Mouse (Mus musculus) forebrain, embryonic 12.5 days (tissue): ENCODE results near the gene Slc2a9. TPM values are rescaled to one million over a fixed set of nuclear protein-coding genes. Genes with fewer than 3 reads are reported as not detected.

ENCODE experiments used
- ATAC-seq: fragments of 200-750 bp; cut with Nextera tagmentation; 2 replicates; pipeline ENCODE4 v1.8.0; 2017; ENCODE audit warnings: moderate TSS enrichment; ENCODE audit not compliant: low FRiP score
- H3K27ac ChIP-seq: fragments of 300-500 bp; sonication (generic); 2 replicates; pipeline ENCODE4 v1.5.1; 2016; ENCODE audit warnings: mild to moderate bottlenecking
- H3K27me3 ChIP-seq: fragments of 300-500 bp; sonication (generic); 2 replicates; pipeline ENCODE4 v1.6.1; 2016; ENCODE audit warnings: mild to moderate bottlenecking
- H3K36me3 ChIP-seq: fragments of 300-500 bp; sonication (generic); replicated peaks from 2 replicates; pipeline ENCODE4 v1.6.1; 2016; ENCODE audit warnings: mild to moderate bottlenecking
- H3K4me1 ChIP-seq: fragments of 300-500 bp; sonication (generic); 2 replicates; pipeline ENCODE4 v1.6.1; 2016
- H3K4me2 ChIP-seq: fragments of 300-500 bp; sonication (generic); 2 replicates; pipeline ENCODE4 v1.6.1; 2016; ENCODE audit warnings: mild to moderate bottlenecking, moderate library complexity
- H3K4me3 ChIP-seq: fragments of 300-500 bp; sonication (generic); replicated peaks from 2 replicates; pipeline ENCODE4 v1.5.1; 2016; ENCODE audit warnings: mild to moderate bottlenecking
- H3K9ac ChIP-seq: fragments of 300-500 bp; sonication (generic); 2 replicates; pipeline ENCODE4 v1.6.1; 2016; ENCODE audit warnings: mild to moderate bottlenecking
- H3K9me3 ChIP-seq: fragments of 300-500 bp; sonication (generic); 2 replicates; pipeline ENCODE4 v1.6.1; 2016
- WGBS: fragments of 180-500 bp; shearing (Covaris S2); methylation state at CpG from one replicate; pipeline ENCODE4 v1.1.7; 2016; 5-methylcytosine and 5-hydroxymethylcytosine counted together
- polyA plus RNA-seq: library from polyadenylated mRNA; unstranded; fragments of >200 nt; fragmentation: Nextera tagmentation; extraction: Ambion mirVana; gene quantifications from 2 replicates; pipeline ENCODE4 v1.2.1, GENCODE M21; 2016

Gene Slc2a9
- polyA plus RNA-seq, 1 experiment from 2014 or later = 0.29 TPM

DNA sequence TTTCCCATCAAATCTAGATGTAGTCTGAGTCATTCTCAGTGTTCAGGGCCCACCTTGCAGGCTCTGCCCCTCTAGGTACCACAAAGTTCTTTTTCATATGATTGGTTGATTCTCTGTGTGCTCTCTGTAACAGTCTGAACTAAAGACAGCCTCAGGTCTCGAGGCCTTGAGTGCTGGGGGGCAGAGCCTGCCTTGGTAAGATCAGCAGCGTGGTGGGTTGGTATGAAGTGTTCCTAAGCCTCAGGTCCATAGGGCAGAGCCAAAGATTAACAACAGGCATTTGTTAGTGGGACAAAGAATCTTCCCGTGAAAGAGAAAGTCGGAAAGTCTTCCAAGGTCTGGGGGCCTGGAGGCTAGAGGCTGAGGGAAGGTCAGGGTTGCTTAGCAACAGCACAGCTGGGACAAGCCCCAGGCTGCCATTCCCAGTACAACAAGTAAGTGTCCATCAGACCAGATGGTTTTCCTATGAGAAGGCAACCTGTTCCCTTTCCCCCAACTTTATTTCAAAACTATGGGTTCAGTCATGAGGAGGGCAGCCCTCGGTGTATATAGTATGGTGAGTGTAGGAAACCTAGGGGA is 152.5 kb downstream of the Slc2a9 start:
- no peak overlapping the region for H3K27ac ChIP-seq
- no peaks in the 10 kb centered on the region for H3K9me3 ChIP-seq
- no peak for ATAC-seq
- WGBS = 15% methylated on average over 5 of the region's 5 CpGs
- no peak overlapping the region for H3K4me3 ChIP-seq
- no peaks in the 10 kb centered on the region for H3K27me3 ChIP-seq
- no peaks in the 10 kb centered on the region for H3K36me3 ChIP-seq
- H3K4me1 ChIP-seq = peaks cover 23% of the 10 kb centered on the region; the same call in 1 of the 2 replicates
- no peak overlapping the region for H3K4me2 ChIP-seq
- H3K9ac ChIP-seq = no peak overlapping the region

DNA sequence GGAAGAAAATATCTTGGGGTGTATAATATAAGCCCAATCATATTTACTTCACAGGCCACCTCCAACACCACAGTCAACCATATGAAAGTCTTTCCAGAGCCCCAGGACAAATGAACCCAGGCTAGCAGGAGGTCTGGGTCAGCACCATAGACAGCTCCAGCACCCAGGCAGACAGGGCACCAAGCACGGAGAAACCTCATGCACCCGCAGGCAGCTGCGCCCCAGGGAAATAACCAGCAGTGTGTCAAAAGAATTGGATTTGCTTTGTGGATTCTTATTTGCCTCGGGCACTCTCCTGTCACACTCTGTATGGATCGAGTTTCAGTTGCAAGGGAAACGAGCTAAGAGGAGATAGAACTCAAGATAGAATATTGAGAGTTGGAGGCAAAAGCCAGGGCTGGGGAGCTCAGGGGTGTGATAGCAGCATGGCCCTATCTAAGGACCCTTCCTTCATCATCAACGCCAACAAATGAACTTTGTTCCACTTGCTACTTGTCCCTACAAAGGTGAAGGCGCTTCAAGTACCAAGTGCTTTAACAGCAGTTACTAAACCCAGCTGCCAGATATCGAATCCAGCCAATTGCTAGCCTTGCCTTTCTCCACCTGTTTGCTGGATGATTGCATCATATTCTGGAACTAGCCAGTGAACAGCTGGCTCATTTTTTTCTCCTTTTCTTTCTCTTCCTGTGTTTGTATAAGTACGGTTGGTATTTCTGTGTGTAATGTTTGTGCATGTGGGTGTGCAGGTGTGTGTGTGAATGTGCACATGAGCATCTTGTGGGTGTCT is 156.1 kb downstream of the Slc2a9 start:
- H3K27ac ChIP-seq = no peak overlapping the region
- H3K27me3 ChIP-seq = no peaks in the 10 kb centered on the region
- no peak for ATAC-seq
- no peak overlapping the region for H3K9ac ChIP-seq
- H3K4me2 ChIP-seq = no peak overlapping the region
- H3K36me3 ChIP-seq = no peaks in the 10 kb centered on the region
- peaks cover 30% of the 10 kb centered on the region; the same call in 1 of the 2 replicates for H3K4me1 ChIP-seq
- H3K4me3 ChIP-seq = no peak overlapping the region
- no peaks in the 10 kb centered on the region for H3K9me3 ChIP-seq
- 37% methylated on average over 10 of the region's 10 CpGs for WGBS

DNA sequence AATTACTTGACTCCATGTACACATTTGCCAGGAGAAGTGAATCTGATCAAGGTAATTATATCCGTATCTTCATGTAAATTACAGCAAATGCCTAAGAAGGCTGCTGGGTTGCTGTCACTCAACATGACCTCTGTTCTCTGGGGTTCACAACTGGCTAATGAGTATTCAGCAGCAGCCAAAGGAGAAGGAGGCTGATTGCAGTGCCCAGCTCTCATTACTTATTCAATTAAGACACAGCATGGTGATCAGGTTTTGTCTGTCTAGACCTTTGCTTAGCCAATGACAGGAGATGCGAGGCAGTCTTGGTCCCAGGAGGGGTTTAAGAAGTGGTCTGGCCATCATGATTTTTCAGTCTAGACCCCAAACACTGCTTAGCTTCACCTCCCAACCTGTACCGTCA is 159.8 kb downstream of the Slc2a9 start:
- no peaks in the 10 kb centered on the region for H3K27me3 ChIP-seq
- H3K4me1 ChIP-seq = peaks cover 16% of the 10 kb centered on the region; the same call in 1 of the 2 replicates
- no peak overlapping the region for H3K4me2 ChIP-seq
- H3K36me3 ChIP-seq = no peaks in the 10 kb centered on the region
- 40% methylated on average over 3 of the region's 3 CpGs for WGBS
- no peak overlapping the region for H3K27ac ChIP-seq
- no peak overlapping the region for H3K9ac ChIP-seq
- ATAC-seq = no peak
- no peaks in the 10 kb centered on the region for H3K9me3 ChIP-seq
- no peak overlapping the region for H3K4me3 ChIP-seq

DNA sequence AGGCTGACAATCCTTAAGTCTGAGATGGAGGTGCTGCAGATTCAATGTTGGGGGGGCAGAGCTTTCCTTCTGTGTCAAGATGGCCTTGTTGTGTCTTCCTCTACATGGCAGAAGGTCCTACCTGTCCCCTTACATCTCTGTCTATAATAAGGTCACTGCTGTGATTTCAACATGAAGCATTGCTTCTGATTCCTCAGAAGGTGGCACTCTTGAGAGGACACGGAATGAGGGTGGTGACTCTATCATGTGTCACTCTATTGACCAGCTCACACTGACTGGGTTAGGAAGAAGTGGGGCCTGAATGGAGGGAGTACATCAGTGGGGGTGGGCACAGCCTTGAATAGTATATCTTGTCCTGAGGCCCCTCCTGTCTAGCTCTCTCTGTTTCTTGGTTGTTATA is 168.4 kb downstream of the Slc2a9 start:
- WGBS = 48% methylated on average over 1 of the region's 1 CpGs
- H3K9me3 ChIP-seq = no peaks in the 10 kb centered on the region
- ATAC-seq = no peak
- no peak overlapping the region for H3K4me2 ChIP-seq
- no peak overlapping the region for H3K9ac ChIP-seq
- no peak overlapping the region for H3K27ac ChIP-seq
- no peaks in the 10 kb centered on the region for H3K27me3 ChIP-seq
- no peak overlapping the region for H3K4me3 ChIP-seq
- no peaks in the 10 kb centered on the region for H3K36me3 ChIP-seq
- H3K4me1 ChIP-seq = no peaks in the 10 kb centered on the region

DNA sequence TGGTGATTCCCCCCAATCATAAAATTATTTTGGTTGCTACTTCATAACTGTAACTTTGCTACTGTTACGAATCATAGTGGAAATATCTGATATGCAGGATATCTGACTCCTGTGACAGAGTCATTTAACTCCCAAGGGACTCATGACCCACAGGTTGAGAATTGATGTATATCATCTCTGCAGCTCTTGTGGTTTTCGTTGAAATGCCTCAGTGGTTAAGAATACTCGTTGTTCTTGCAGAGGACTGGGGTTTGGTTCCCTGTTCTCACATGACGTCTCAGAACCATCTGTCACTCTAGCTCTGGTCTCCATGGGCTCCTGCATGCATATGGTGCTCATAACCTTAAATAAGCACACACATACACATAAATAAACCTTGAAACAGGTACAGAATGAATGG is 169.6 kb downstream of the Slc2a9 start:
- 77% methylated on average over 4 of the region's 4 CpGs for WGBS
- no peaks in the 10 kb centered on the region for H3K36me3 ChIP-seq
- no peaks in the 10 kb centered on the region for H3K27me3 ChIP-seq
- no peak overlapping the region for H3K9ac ChIP-seq
- H3K9me3 ChIP-seq = no peaks in the 10 kb centered on the region
- no peak overlapping the region for H3K4me2 ChIP-seq
- H3K4me3 ChIP-seq = no peak overlapping the region
- no peak for ATAC-seq
- H3K4me1 ChIP-seq = no peaks in the 10 kb centered on the region
- H3K27ac ChIP-seq = no peak overlapping the region

DNA sequence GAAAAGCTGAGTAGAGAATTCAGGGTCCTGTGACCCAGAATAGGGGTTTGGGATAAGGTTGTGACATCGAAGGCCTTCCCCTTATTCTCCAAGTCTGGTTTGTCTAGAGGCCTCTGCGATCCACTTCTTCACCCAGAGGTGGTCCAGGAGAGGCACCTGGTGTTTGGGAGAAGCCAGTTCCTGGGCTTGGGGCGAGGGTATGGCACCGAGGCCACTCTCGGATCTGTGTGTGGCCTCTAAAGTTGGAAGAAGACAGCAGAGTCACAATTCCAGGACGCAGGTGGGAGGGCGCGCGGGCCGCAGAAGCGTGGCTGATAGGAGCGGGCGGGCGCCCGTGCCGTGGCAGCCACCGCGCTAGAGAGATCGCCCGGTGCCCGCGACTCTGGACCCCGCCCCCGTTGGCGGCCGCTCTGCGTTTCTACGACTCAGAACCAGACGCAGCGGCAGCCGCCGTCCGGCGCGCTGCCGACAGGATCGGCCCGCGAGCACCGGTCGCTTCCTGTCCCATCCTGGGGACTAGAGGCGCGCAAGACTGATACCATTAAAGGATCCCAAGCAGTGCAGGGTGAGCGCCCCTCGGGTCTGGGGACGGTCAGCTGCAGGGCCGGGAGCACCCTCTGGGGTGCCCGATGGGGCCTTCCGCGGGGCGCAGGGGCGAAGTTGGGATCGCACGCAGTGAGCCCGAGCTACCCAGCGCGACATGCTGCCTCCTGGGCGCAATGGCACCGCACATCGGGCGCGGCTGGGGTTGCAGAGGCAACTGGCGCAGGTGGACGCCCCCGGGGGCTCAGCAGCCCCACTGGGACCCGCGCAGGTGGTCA is 183.8 kb downstream of the Slc2a9 start, which contains the start of gene Drd5:
Drd5 (plus strand) TSS at position 402 of the 821 bp plus-strand sequence.
- peaks cover 8% of the 10 kb centered on the region for H3K4me1 ChIP-seq
- H3K9me3 ChIP-seq = no peaks in the 10 kb centered on the region
- H3K9ac ChIP-seq = no peak within 1 kb of the TSS
- H3K27me3 ChIP-seq = peaks cover 61% of the 10 kb centered on the region
- peak within 1 kb of the TSS; percentile 70 for H3K4me2 ChIP-seq
- no peaks in the 10 kb centered on the region for H3K36me3 ChIP-seq
- no peak within 1 kb of the TSS for H3K27ac ChIP-seq
- 3% methylated on average over 67 of the region's 67 CpGs for WGBS
- 0 out of 2 replicates have a peak, but pooled peaks have one; percentile 27 for ATAC-seq
- H3K4me3 ChIP-seq = peak within 1 kb of the TSS; percentile 45

DNA sequence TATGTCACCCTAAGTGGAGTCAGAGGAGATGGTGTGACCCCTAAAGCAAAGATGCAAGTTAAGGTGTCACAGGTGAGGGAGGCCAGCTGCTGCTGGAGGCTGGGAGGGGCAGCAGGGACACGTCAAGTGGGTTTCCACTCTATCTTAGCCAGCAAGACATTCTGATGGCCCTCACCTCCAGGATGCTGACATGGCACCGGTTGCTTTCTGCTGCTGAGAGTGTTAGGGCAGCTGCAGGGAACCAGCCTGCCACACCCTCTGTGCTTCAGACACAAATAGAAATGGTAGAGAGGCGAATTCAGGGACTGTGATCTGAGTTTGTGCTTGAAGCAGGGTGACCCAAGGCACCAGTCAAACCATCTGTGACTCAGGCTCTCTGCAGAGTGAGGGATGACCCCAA is 193.1 kb downstream of the Slc2a9 start:
- no peaks in the 10 kb centered on the region for H3K36me3 ChIP-seq
- WGBS = 66% methylated on average over 3 of the region's 3 CpGs
- no peak overlapping the region for H3K27ac ChIP-seq
- H3K4me2 ChIP-seq = no peak overlapping the region
- no peak overlapping the region for H3K4me3 ChIP-seq
- ATAC-seq = no peak
- H3K9me3 ChIP-seq = no peaks in the 10 kb centered on the region
- H3K9ac ChIP-seq = no peak overlapping the region
- H3K4me1 ChIP-seq = no peaks in the 10 kb centered on the region
- peaks cover 12% of the 10 kb centered on the region for H3K27me3 ChIP-seq

DNA sequence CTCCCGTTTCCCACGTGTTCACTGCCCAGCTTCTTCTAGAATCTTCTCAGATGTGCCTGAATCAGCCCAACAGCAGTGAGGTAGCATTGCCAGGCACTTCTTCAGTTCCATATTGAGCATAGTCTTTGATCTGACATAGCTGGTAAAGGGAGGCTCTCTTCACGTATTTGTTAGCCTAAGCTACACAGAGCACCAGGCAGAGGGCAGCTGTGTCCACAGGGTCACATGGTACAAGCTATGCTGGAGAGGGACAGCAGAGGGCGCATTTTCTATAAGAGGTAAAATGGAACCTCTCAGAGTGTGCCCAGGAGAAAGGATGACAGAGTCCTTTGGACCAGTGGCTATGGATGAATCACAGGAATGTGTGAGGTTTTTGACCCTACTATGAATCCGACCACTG is 194.1 kb downstream of the Slc2a9 start:
- no peak for ATAC-seq
- Histone ChIP-seq H3K27me3 (peaks cover 12% of the 10 kb centered on the region), H3K4me2 (no peak overlapping the region), H3K27ac (no peak overlapping the region), H3K4me1 (no peaks in the 10 kb centered on the region), H3K4me3 (no peak overlapping the region), H3K9ac (no peak overlapping the region), H3K9me3 (no peaks in the 10 kb centered on the region), H3K36me3 (no peaks in the 10 kb centered on the region)
- WGBS = 51% methylated on average over 5 of the region's 5 CpGs

DNA sequence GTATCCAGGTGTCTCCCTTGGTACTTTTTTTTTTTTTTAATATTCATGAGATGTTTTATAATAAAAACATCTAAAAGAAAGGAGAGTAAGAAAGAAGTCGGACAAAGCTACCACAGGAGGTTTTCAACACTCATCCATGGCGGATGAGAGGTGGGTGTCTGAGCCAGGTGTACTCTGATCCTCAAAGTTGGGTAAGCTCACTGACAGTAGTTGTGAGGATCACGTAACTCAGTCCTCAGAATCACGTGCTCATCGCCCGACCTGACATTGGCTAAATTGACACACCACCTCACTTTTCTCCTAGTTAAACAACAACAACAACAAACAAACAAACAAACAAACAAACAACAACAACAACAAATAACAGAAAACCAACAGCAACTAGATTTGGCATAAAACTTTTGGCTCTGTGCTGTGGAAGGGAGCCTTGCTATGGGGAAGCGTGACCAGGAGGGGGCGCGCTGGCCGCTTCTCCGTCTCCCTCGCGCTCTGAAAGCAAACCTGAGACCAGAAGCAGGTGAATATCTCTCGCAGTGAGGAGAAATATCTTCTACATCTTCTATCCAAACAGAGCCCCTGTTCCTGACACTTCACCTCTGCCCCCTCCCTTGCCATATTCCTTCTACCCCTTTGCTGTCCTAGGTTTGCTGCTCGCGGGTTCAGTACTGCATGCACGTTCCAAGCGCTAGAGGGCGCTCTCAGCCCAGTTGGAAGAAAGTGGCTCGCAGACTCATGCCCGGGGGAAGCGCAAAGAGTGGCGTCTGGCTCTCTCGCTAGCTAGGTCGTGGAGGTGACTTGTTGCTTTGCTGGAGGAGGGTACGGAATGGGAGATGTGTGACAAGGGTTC is 195.5 kb downstream of the Slc2a9 start:
- no peaks in the 10 kb centered on the region for H3K36me3 ChIP-seq
- no peaks in the 10 kb centered on the region for H3K9me3 ChIP-seq
- ATAC-seq = peak; percentile 83
- peaks cover 12% of the 10 kb centered on the region for H3K27me3 ChIP-seq
- WGBS = 10% methylated on average over 26 of the region's 26 CpGs
- H3K4me3 ChIP-seq = peak overlapping the region; percentile 39
- peak overlapping the region; percentile 58 for H3K4me2 ChIP-seq
- 0 out of 2 replicates have a peak overlapping the region, but pooled peaks have one; percentile 17 for H3K9ac ChIP-seq
- H3K27ac ChIP-seq = no peak overlapping the region
- no peaks in the 10 kb centered on the region for H3K4me1 ChIP-seq

DNA sequence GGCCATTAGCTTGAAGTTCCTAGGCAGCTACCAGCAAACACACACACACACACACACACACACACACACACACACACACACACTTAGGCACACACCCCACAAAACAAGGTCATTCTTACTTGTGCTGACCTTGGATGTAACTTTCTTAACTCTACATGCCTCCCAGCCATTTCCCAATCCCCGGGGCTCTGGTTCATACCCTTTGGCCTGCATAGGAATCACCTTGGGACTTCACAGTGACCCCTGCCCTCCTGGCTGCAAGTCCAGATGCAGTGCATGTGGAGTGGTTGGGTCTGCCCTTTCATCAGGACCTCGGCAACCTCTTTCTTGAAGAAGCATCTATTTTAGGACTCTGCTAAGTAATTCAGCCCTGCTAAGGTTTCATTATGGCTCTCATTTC is 197.7 kb downstream of the Slc2a9 start:
- 88% methylated on average over 2 of the region's 2 CpGs for WGBS
- H3K4me3 ChIP-seq = no peak overlapping the region
- ATAC-seq = no peak
- peaks cover 12% of the 10 kb centered on the region for H3K27me3 ChIP-seq
- H3K4me2 ChIP-seq = no peak overlapping the region
- H3K4me1 ChIP-seq = no peaks in the 10 kb centered on the region
- H3K27ac ChIP-seq = no peak overlapping the region
- no peak overlapping the region for H3K9ac ChIP-seq
- H3K9me3 ChIP-seq = no peaks in the 10 kb centered on the region
- no peaks in the 10 kb centered on the region for H3K36me3 ChIP-seq

DNA sequence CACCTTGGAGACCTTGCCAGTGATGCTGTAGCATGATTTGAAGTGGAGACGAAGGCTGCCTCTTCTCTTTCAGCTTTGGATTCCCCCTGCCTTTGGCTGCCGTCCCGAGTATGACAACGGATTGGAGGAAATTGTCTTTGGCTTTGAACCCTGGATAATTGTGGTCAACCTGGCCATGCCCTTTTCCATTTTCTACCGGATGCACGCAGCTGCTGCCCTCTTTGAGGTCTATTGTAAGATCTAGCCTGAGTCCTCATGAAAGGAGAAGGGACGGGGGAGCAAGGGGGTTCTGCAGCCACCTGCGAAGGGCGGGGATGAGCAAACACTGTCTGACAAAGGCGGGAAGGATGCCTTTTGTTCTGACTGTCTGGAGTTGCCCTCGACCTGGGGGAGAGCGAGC is 200.3 kb downstream of the Slc2a9 start:
- no peaks in the 10 kb centered on the region for H3K9me3 ChIP-seq
- no peak for ATAC-seq
- H3K4me3 ChIP-seq = no peak overlapping the region
- no peaks in the 10 kb centered on the region for H3K4me1 ChIP-seq
- H3K9ac ChIP-seq = no peak overlapping the region
- 27% methylated on average over 12 of the region's 12 CpGs for WGBS
- H3K27ac ChIP-seq = no peak overlapping the region
- H3K4me2 ChIP-seq = no peak overlapping the region
- no peaks in the 10 kb centered on the region for H3K27me3 ChIP-seq
- H3K36me3 ChIP-seq = no peaks in the 10 kb centered on the region
